ENCODE assay signal across 19 mouse cellular contexts in the genomic region with DNA sequence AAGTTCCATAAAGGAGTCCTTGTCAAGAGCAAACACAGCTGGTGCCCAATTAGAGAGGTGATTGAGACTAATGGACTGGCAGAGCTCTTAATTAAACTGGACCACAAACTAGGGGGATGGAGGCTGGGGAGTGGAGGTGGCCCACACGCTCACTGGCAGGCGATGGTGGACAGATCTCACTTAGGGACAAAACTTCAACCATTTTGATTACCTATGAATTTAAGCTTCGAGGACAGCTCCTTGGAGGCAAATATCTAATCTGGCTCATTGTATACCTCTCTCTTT.
A peak's percentile ranks its signal among the peaks of the same experiment; 100 is the strongest.
DNase-seq lines count a peak whose midpoint lies in the region; ATAC-seq lines count a peak whose summit lies in the region.
"Had no signal": no experiment of that assay in that cellular context is flagged by ENCODE, and none has a peak within 500 bp of the region (broad histone marks: within the 10 kb centered on the region; RNA-seq: fewer than 3 reads in every experiment).

No protein-coding gene starts in this region.

- H3K9me3 ChIP-seq in midbrain, embryonic 12.5 days = no peaks in the 10 kb centered on the region
- H3K9me3 ChIP-seq in midbrain, embryonic 11.5 days (ENCODE audit: control insufficient read depth, low read length) = no peaks in the 10 kb centered on the region
- no peaks in the 10 kb centered on the region for H3K9me3 ChIP-seq in forebrain, embryonic 13.5 days (replicated peaks)
- no peaks in the 10 kb centered on the region for H3K9me3 ChIP-seq in hindbrain, embryonic 15.5 days
- H3K9me3 ChIP-seq in heart, embryonic 10.5 days = no peaks in the 10 kb centered on the region
- H3K9me3 ChIP-seq: embryonic facial prominence, embryonic 15.5 days; neural tube, embryonic 13.5 days had no signal

- no peaks in the 10 kb centered on the region for H3K36me3 ChIP-seq in midbrain, embryonic 12.5 days
- no peaks in the 10 kb centered on the region for H3K36me3 ChIP-seq in midbrain, embryonic 11.5 days (ENCODE audit: control insufficient read depth, insufficient read depth, low read length)
- H3K36me3 ChIP-seq in forebrain, embryonic 13.5 days (ENCODE audit: poor library complexity, severe bottlenecking) = no peaks in the 10 kb centered on the region
- H3K36me3 ChIP-seq in hindbrain, embryonic 15.5 days = no peaks in the 10 kb centered on the region
- no peaks in the 10 kb centered on the region for H3K36me3 ChIP-seq in heart, embryonic 10.5 days
- H3K36me3 ChIP-seq: embryonic facial prominence, embryonic 15.5 days; neural tube, embryonic 13.5 days had no signal

- H3K4me2 ChIP-seq in midbrain, embryonic 12.5 days (replicated peaks) = no peak overlapping the region
- no peak overlapping the region for H3K4me2 ChIP-seq in midbrain, embryonic 11.5 days
- H3K4me2 ChIP-seq in forebrain, embryonic 13.5 days = peak overlapping the region; percentile 19; the same call in 1 of the 2 replicates
- H3K4me2 ChIP-seq in hindbrain, embryonic 15.5 days = no peak overlapping the region
- H3K4me2 ChIP-seq: embryonic facial prominence, embryonic 15.5 days; liver, embryonic 11.5 days; lung, embryonic 14.5 days; neural tube, embryonic 13.5 days had no signal

- peak; percentile 51 for ATAC-seq in midbrain, embryonic 12.5 days (ENCODE audit: low FRiP score, low read depth)
- no peak for ATAC-seq in midbrain, embryonic 11.5 days (ENCODE audit: low FRiP score)
- peak; percentile 89 for ATAC-seq in forebrain, embryonic 13.5 days
- ATAC-seq in hindbrain, embryonic 15.5 days (ENCODE audit: low FRiP score, low read depth) = 0 out of 2 replicates have a peak, but pooled peaks have one; percentile 57
- ATAC-seq: activated CD4-positive, CD25-positive, alpha-beta regulatory T cell, adult 4 months; inflammation-experienced regulatory T-cells, adult 6 months had no signal

- peaks cover 17% of the 10 kb centered on the region for H3K4me1 ChIP-seq in midbrain, embryonic 12.5 days
- H3K4me1 ChIP-seq in midbrain, embryonic 11.5 days (ENCODE audit: control insufficient read depth, insufficient read depth, low read length) = peaks cover 2% of the 10 kb centered on the region; the same call in 1 of the 2 replicates
- peaks cover 41% of the 10 kb centered on the region for H3K4me1 ChIP-seq in forebrain, embryonic 13.5 days
- H3K4me1 ChIP-seq in hindbrain, embryonic 15.5 days (replicated peaks) = peaks cover 12% of the 10 kb centered on the region; the same call in 1 of the 2 replicates
- H3K4me1 ChIP-seq in heart, embryonic 10.5 days = no peaks in the 10 kb centered on the region
- H3K4me1 ChIP-seq: neural tube, embryonic 13.5 days had no signal

- H3K4me3 ChIP-seq in midbrain, embryonic 12.5 days = no peak overlapping the region
- no peak overlapping the region for H3K4me3 ChIP-seq in midbrain, embryonic 11.5 days (ENCODE audit: low read depth, low read length)
- no peak overlapping the region for H3K4me3 ChIP-seq in forebrain, embryonic 13.5 days
- H3K4me3 ChIP-seq in hindbrain, embryonic 15.5 days = no peak overlapping the region
- H3K4me3 ChIP-seq in heart, embryonic 10.5 days = no peak overlapping the region
- H3K4me3 ChIP-seq: embryonic facial prominence, embryonic 15.5 days; neural tube, embryonic 13.5 days had no signal

- no peaks in the 10 kb centered on the region for H3K27me3 ChIP-seq in midbrain, embryonic 12.5 days
- no peaks in the 10 kb centered on the region for H3K27me3 ChIP-seq in midbrain, embryonic 11.5 days (ENCODE audit: control insufficient read depth, insufficient read depth, low read length)
- 0 out of 2 replicates have a peak, but pooled peaks cover 13% of the 10 kb centered on the region for H3K27me3 ChIP-seq in forebrain, embryonic 13.5 days
- H3K27me3 ChIP-seq in hindbrain, embryonic 15.5 days = no peaks in the 10 kb centered on the region
- no peaks in the 10 kb centered on the region for H3K27me3 ChIP-seq in heart, embryonic 10.5 days (ENCODE audit: insufficient read depth, poor library complexity, severe bottlenecking)
- H3K27me3 ChIP-seq: embryonic facial prominence, embryonic 15.5 days; neural tube, embryonic 13.5 days had no signal

- no peak overlapping the region for H3K9ac ChIP-seq in midbrain, embryonic 12.5 days (replicated peaks)
- no peak overlapping the region for H3K9ac ChIP-seq in midbrain, embryonic 11.5 days (ENCODE audit: low read length)
- no peak overlapping the region for H3K9ac ChIP-seq in forebrain, embryonic 13.5 days
- no peak overlapping the region for H3K9ac ChIP-seq in hindbrain, embryonic 15.5 days
- H3K9ac ChIP-seq: embryonic facial prominence, embryonic 15.5 days; lung, embryonic 14.5 days; neural tube, embryonic 13.5 days had no signal

- no peak for DNase-seq in midbrain, embryonic 11.5 days (ENCODE audit: low spot score, missing footprints)
- DNase-seq in retina, postnatal 7 days (ENCODE audit: low read depth, low spot score) = peak; percentile 9
- DNase-seq in cerebellum, adult 9-11 months = no peak
- no peak for DNase-seq in heart, embryonic 10.5 days (ENCODE audit: low spot score)
- DNase-seq: adrenal gland, postnatal 25 days; cerebellum, adult 9-10 months; gastrocnemius, postnatal 14 days; heart, postnatal 10 days; kidney, adult 8-10 months; lung, embryonic 14.5 days; lung, postnatal 4 days had no signal

- no peak overlapping the region for H3K27ac ChIP-seq in midbrain, embryonic 12.5 days (replicated peaks)
- H3K27ac ChIP-seq in midbrain, embryonic 11.5 days (ENCODE audit: low read depth, low read length) = no peak overlapping the region
- H3K27ac ChIP-seq in forebrain, embryonic 13.5 days = peak overlapping the region; percentile 78
- H3K27ac ChIP-seq in hindbrain, embryonic 15.5 days (replicated peaks) = no peak overlapping the region
- H3K27ac ChIP-seq in heart, embryonic 10.5 days = no peak overlapping the region
- H3K27ac ChIP-seq: embryonic facial prominence, embryonic 15.5 days; neural tube, embryonic 13.5 days had no signal

- 76% methylated on average over 3 of the region's 3 CpGs for WGBS in midbrain, embryonic 12.5 days
- 83% methylated on average over 3 of the region's 3 CpGs for WGBS in midbrain, embryonic 11.5 days
- WGBS in forebrain, embryonic 13.5 days = 15% methylated on average over 3 of the region's 3 CpGs
- 56% methylated on average over 3 of the region's 3 CpGs for WGBS in hindbrain, embryonic 15.5 days
- WGBS in heart, embryonic 10.5 days = 80% methylated on average over 3 of the region's 3 CpGs
